Mouse (Mus musculus): Measurements from ENCODE around the gene Nfkbil1. TPM values are rescaled to one million over a fixed set of nuclear protein-coding genes. Genes with fewer than 3 reads are reported as not detected.
A peak's percentile ranks its signal among the peaks of the same experiment; 100 is the strongest.

Gene Nfkbil1
- polyA plus RNA-seq, 1 experiment, result 7.9 TPM

- Histone ChIP-seq H3K9ac (ENCODE audit: low read depth, poor library complexity, severe bottlenecking) (no peak overlapping the region), H3K4me3 (ENCODE audit: low read depth, low read length) (peak overlapping the region; percentile 45)
- TF ChIP-seq EP300 (IDR thresholded peaks at IDR 0.05; ENCODE audit: insufficient read depth, low read depth, low read length), result no peak
Measured at GRCm38 (mm10) chr17:35185639-35186611, 49.7 kb downstream of the Nfkbil1 start.

GRCm38 (mm10) chr17:35180093-35180492 is 55.5 kb downstream of the Nfkbil1 start:
- H3K27ac ChIP-seq (ENCODE audit: insufficient read depth, low read length), result no peak overlapping the region
- no peaks in the 10 kb centered on the region for H3K9me3 ChIP-seq (replicated peaks; ENCODE audit: control insufficient read depth, insufficient read depth, low read length, poor library complexity, severe bottlenecking)
- no peaks in the 10 kb centered on the region for H3K4me1 ChIP-seq (ENCODE audit: control insufficient read depth, insufficient read depth, low read length)
- H3K9ac ChIP-seq (ENCODE audit: low read depth, poor library complexity, severe bottlenecking), result no peak overlapping the region
- no peaks in the 10 kb centered on the region for H3K36me3 ChIP-seq (ENCODE audit: control insufficient read depth, insufficient read depth, low read length, poor library complexity, severe bottlenecking)
- no peak overlapping the region for H3K4me3 ChIP-seq (ENCODE audit: low read depth, low read length)
- TF ChIP-seq EP300 (IDR thresholded peaks at IDR 0.05; ENCODE audit: insufficient read depth, low read depth, low read length), result no peak
- TF ChIP-seq POLR2A (IDR thresholded peaks at IDR 0.05; ENCODE audit: insufficient read depth, low read length), result no peak
- no peak for TF ChIP-seq CTCF (IDR thresholded peaks at IDR 0.05; ENCODE audit: low read depth, low read length)
- no peaks in the 10 kb centered on the region for H3K27me3 ChIP-seq (ENCODE audit: control insufficient read depth, insufficient read depth, low read length, poor library complexity, severe bottlenecking)

More at GRCm38 (mm10) chr17:35185639-35186611, 49.7 kb downstream of the Nfkbil1 start:
- Histone ChIP-seq H3K36me3 (ENCODE audit: control insufficient read depth, insufficient read depth, low read length, poor library complexity, severe bottlenecking) (no peaks in the 10 kb centered on the region), H3K4me1 (ENCODE audit: control insufficient read depth, insufficient read depth, low read length) (no peaks in the 10 kb centered on the region), H3K9me3 (replicated peaks; ENCODE audit: control insufficient read depth, insufficient read depth, low read length, poor library complexity, severe bottlenecking) (no peaks in the 10 kb centered on the region), H3K27ac (ENCODE audit: insufficient read depth, low read length) (peak overlapping the region; percentile 32; the same call in 1 of the 2 replicates), H3K27me3 (ENCODE audit: control insufficient read depth, insufficient read depth, low read length, poor library complexity, severe bottlenecking) (no peaks in the 10 kb centered on the region)

- no peaks in the 10 kb centered on the region for H3K27me3 ChIP-seq (ENCODE audit: control insufficient read depth, insufficient read depth, low read length, poor library complexity, severe bottlenecking)
- no peak overlapping the region for H3K27ac ChIP-seq (ENCODE audit: insufficient read depth, low read length)
- H3K9ac ChIP-seq (ENCODE audit: low read depth, poor library complexity, severe bottlenecking), result no peak overlapping the region
- H3K9me3 ChIP-seq (replicated peaks; ENCODE audit: control insufficient read depth, insufficient read depth, low read length, poor library complexity, severe bottlenecking), result no peaks in the 10 kb centered on the region
- H3K4me1 ChIP-seq (ENCODE audit: control insufficient read depth, insufficient read depth, low read length), result no peaks in the 10 kb centered on the region
- no peak overlapping the region for H3K4me3 ChIP-seq (ENCODE audit: low read depth, low read length)
- H3K36me3 ChIP-seq (ENCODE audit: control insufficient read depth, insufficient read depth, low read length, poor library complexity, severe bottlenecking), result no peaks in the 10 kb centered on the region
- TF ChIP-seq EP300 (IDR thresholded peaks at IDR 0.05; ENCODE audit: insufficient read depth, low read depth, low read length) (0 out of 2 replicates have a peak, but pooled peaks have one; percentile 22), POLR2A (IDR thresholded peaks at IDR 0.05; ENCODE audit: insufficient read depth, low read length) (no peak), CTCF (IDR thresholded peaks at IDR 0.05; ENCODE audit: low read depth, low read length) (peak; percentile 96)
Measured at GRCm38 (mm10) chr17:35178528-35178927, 57.1 kb downstream of the Nfkbil1 start.

- Histone ChIP-seq H3K4me1 (ENCODE audit: control insufficient read depth, insufficient read depth, low read length) (no peaks in the 10 kb centered on the region), H3K36me3 (ENCODE audit: control insufficient read depth, insufficient read depth, low read length, poor library complexity, severe bottlenecking) (no peaks in the 10 kb centered on the region), H3K27ac (ENCODE audit: insufficient read depth, low read length) (no peak within 1 kb of the TSS), H3K4me3 (ENCODE audit: low read depth, low read length) (no peak within 1 kb of the TSS), H3K9ac (ENCODE audit: low read depth, poor library complexity, severe bottlenecking) (no peak within 1 kb of the TSS), H3K27me3 (ENCODE audit: control insufficient read depth, insufficient read depth, low read length, poor library complexity, severe bottlenecking) (no peaks in the 10 kb centered on the region), H3K9me3 (replicated peaks; ENCODE audit: control insufficient read depth, insufficient read depth, low read length, poor library complexity, severe bottlenecking) (no peaks in the 10 kb centered on the region)
- TF ChIP-seq POLR2A (IDR thresholded peaks at IDR 0.05; ENCODE audit: insufficient read depth, low read length) (no peak), CTCF (IDR thresholded peaks at IDR 0.05; ENCODE audit: low read depth, low read length) (no peak), EP300 (IDR thresholded peaks at IDR 0.05; ENCODE audit: insufficient read depth, low read depth, low read length) (no peak)
Measured at GRCm38 (mm10) chr17:35175968-35176367, 59.6 kb downstream of the Nfkbil1 start, which contains the start of gene Aif1. TSS of gene Aif1 (minus strand) at chr17:35176068.

- Histone ChIP-seq H3K4me3 (ENCODE audit: low read depth, low read length) (no peak overlapping the region), H3K9me3 (replicated peaks; ENCODE audit: control insufficient read depth, insufficient read depth, low read length, poor library complexity, severe bottlenecking) (no peaks in the 10 kb centered on the region), H3K27me3 (ENCODE audit: control insufficient read depth, insufficient read depth, low read length, poor library complexity, severe bottlenecking) (no peaks in the 10 kb centered on the region), H3K36me3 (ENCODE audit: control insufficient read depth, insufficient read depth, low read length, poor library complexity, severe bottlenecking) (no peaks in the 10 kb centered on the region), H3K9ac (ENCODE audit: low read depth, poor library complexity, severe bottlenecking) (no peak overlapping the region), H3K4me1 (ENCODE audit: control insufficient read depth, insufficient read depth, low read length) (no peaks in the 10 kb centered on the region), H3K27ac (ENCODE audit: insufficient read depth, low read length) (no peak overlapping the region)
- TF ChIP-seq POLR2A (IDR thresholded peaks at IDR 0.05; ENCODE audit: insufficient read depth, low read length) (no peak), EP300 (IDR thresholded peaks at IDR 0.05; ENCODE audit: insufficient read depth, low read depth, low read length) (no peak), CTCF (IDR thresholded peaks at IDR 0.05; ENCODE audit: low read depth, low read length) (no peak)
Measured at GRCm38 (mm10) chr17:35175382-35175781, 60.2 kb downstream of the Nfkbil1 start.
